Mouse (Mus musculus) layer of hippocampus, adult 18-20 months (tissue): ENCODE measurements around the gene Dapk1. TPM values are rescaled to one million over a fixed set of nuclear protein-coding genes. Genes with fewer than 3 reads are reported as not detected.

Source experiments
- DNase-seq, 2 experiments: peaks; one replicate each; pipeline ENCODE4 v3.0.0; 2022; ENCODE audit warnings: low spot score in 2 of 2
- total RNA-seq, 2 experiments: library from RNA; stranded (reverse); gene quantifications; 2 replicates each; pipeline ENCODE4 v1.2.3; 2021

The Dapk1 gene
- total RNA-seq, 2 experiments from 2014 or later = 138 to 142 TPM

DNA sequence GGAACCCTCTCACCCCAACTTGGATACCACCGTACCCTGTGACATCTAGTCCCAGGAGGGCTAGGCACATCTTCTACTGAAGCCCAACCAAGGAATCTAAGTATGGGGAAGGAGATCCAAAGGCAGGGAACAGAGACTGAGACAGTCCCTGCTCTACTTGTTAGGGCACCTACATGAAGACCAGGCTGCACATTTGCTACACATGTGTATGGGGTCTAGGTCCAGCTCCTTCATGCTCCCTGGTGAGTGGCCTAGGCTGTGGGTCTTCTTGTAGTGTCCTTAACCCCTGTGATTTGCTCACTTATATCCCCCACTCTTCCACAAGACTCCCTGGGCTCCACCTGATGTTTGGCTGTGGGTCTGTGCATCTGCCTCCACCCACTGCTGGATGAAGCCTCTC is 187.7 kb downstream of the Dapk1 start:
- no peak for DNase-seq

DNA sequence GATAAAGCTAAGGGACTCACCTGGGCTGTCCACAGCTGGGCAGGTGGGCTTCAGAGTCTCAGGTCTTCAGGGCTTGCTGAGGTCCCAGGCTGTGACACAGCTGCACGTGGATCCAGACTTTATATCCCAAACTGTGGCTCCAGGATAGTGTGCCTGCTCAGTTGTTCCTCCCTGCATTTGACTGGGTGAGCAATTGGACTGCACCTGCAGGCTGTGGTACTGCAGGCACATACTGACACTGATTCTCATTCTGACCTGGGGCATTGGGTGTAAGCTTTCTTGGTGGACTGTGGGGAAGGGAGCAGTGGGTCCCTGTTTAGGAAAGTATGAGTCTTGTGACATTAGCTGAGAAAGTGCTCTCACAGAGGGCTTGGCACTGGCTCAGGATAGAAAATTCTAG is 201.0 kb downstream of the Dapk1 start, which contains the start of gene Ctsll3:
Ctsll3 (minus strand) TSS at position 101 of the 400 bp plus-strand sequence.
- no peak for DNase-seq

DNA sequence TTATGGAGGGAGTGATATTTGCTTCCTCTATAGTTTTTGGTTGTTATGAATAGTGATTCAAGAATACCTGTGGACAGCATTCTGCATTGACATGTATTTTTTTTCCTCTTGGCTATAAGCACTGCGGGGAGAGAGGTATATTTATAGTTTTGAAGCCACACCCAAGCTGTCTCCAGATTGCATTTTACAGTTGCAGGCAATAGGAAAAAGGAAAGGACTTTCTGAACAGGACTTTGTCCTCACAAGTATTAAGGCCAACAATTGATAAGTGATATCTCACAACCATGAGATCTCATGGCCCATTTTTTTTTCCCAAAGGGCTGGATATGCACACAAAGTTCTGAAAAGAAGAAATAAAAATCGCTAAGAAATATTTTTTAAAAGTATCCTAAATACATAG is 207.9 kb downstream of the Dapk1 start:
- DNase-seq = no peak

GRCm38 (mm10) chr13:60812768-60813167 is 211.0 kb downstream of the Dapk1 start:
- no peak for DNase-seq

Other genes with a start within 250 kb of the Dapk1 start
- gene BC051665, start 184.4 kb downstream of the Dapk1 start, total RNA-seq = not detected
- gene Ctsll3, start 200.9 kb downstream of the Dapk1 start, total RNA-seq = not detected